Mouse (Mus musculus): ENCODE measurements at regions not wholly inside any gene's neighbourhood (a gene's known extent, or its start where the extent isn't known, plus 50 kb on each side); places are given as distances from the start of the nearest gene placed in this dataset.
"Not testable (repeated sequence)": the region's sequence is repeated elsewhere in the genome, so short reads cannot be mapped to it uniquely, and the experiment has no call there.

DNA sequence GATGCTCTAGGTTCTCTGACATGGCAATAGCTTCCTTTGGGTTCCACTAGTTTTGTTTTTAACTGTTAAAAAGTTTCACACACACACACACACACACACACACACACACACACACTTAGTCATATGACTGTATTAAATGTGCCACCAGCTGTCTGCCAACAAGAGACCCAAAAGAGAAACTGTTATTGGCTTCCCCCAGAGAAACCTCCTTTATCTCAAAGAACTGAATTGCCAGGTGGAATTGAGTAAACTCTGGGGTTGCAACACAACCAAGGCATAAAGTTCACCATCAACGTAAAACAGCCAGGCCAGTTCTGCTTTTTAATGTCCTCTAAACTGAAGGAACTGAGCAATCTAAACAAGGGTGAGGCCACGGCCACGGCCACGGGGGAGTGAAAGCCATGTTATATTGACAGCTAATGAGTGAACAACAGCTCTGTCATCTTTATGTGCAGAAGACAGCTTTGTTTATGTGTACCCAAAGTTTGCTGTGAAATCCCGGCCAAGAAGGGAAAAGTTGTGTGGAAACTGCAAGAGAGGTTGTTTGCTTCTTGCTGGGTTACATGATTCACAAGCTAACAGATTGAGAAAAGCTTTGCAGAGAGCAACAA lies 69.3 kb downstream of the Btg1 start:
- no peak for DNase-seq (ENCODE audit: extremely low spot score in 1 of 2, low spot score in 1 of 2)

DNA sequence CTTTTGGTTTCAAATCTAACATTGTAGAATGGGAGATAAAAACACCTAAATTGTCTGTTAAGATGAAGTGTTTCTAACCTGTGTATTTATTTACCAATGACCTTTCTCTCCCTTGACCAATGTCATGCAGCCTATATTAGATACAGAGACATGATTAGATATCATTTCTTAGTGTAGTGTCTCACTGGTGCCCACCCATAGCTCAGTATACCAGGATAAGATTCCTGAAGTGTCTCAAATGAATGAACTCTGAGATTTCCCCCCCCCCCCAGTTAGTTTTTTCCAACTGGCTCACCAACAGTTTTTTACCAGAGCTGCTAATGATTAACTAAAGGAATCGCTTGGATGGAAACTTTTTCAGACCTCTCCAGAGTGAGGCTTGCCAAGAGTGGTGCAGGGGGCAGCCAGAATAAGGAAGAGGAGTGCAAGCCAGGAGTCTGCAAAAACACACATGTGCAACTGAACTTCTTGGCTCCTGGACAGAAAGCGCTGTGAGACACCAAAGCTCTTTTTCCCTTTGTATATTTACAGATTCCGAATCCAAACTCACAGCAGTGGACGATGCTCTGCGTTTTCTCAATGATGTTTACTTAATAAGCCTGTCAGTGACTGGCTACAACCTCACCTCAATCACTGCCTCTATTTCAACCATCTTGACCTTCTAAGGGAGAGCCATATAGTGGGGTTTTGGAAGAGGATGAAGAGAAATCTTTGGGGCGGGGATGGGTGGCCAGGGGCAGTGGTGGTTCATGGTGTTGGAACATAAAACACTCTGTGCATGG lies 70.0 kb downstream of the Btg1 start:
- DNase-seq (ENCODE audit: extremely low spot score in 1 of 2, low spot score in 1 of 2): no peak

DNA sequence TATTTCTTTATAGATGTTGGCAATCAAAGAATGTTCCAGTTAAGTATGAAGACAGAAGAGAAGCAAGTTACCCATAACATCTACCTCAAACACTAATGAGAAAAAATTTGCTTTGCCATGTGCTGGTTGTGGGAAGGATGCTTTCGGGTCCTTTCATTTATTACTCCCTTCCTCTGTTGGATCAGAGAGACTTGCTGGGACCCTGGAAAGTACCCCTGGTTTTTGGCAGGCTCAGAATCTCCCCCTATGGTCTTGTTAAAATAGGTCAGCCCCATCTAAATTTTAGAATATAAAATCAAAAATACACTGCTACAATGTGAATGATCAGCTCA lies 70.6 kb downstream of the Btg1 start:
- no peak for DNase-seq (ENCODE audit: extremely low spot score in 1 of 2, low spot score in 1 of 2)

DNA sequence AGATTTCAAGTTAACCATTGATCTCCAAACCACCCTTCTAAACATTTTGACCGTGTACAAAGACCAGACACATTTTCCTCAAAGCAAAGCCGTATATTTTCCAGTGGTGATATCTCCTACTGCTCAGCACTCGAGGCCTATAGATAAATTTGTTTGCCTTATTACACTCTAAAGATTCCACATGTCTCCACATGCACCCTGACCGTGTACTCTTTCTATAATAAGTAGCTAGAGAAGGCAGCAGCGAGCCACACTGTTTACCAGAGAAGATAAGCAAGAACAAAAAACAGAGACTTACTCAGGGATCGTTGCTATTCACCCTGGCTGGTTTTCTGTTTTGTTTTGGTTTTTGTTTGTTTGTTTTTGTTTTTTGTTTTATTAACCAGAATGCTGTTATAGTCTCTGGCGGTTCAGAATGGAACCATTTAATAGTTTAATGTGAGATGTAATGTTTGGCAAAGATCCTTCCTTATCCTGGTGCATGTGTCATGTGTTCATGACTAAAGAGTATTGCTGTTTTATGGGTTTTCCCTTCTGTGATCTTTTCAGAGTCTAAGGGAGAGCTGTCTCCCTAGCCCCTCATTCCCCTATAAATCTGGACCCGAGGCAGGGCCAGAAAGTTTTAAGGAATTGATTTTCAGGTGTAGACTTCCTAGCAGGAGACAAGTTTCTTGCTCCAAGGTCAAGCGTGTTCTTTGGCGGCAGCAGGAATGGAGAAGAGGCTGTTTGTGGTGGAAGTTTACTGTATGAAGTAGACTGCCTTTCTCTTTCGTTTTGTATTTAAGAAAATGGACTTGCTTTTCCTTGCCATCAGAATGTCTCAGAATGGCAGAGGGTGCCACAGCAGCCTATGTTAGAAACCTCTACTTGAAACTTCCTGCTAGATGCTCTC lies 73.4 kb downstream of the Btg1 start:
- DNase-seq (ENCODE audit: extremely low spot score in 1 of 2, low spot score in 1 of 2): no peak

DNA sequence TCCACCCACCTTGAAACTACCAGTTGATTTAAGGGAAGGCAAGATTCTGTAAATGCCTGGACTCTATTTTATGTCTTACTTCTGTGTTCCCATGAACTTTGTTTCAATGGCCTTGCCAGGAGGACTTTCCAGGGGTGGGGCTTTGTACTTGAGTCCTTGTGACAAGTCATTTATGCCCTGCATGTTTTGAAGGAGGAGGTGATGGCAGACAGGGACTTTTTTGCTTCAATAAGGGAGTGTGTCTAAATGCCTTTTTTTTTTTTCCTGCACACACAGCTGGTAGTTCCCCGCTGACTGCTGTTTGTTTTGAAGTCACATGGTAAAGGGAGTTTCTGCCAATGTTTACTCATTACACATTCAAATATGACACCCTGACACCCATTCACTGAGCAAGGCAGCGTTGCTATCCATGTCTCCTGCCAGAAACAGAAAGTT lies 74.1 kb downstream of the Btg1 start:
- DNase-seq (ENCODE audit: extremely low spot score in 1 of 2, low spot score in 1 of 2): no peak

DNA sequence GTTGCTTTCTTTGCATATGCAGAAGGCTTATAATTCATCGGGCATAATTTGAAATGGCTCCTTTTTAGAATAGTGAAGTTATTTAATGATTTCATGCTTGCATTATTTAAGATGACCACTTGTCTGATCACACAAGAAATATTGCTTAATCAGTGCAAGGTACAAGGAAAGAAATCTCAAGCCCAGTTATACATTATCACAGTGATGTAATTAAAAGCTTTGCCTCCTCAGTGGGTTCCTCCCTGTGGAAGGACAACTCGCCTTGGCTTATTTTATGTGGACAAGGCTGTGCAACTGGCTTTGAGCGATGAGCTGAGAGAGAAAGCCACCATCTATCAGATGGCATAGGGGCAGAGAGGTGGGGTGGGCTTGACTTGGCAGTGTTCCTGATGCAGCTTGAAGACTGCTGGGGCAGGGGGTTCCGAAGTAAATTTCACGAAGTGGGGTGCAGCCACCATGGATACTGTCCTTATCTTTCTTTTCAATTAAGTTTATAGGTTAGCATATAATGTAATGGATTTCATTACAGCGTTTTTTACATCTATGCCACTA lies 74.6 kb downstream of the Btg1 start:
- no peak for DNase-seq (ENCODE audit: extremely low spot score in 1 of 2, low spot score in 1 of 2)

DNA sequence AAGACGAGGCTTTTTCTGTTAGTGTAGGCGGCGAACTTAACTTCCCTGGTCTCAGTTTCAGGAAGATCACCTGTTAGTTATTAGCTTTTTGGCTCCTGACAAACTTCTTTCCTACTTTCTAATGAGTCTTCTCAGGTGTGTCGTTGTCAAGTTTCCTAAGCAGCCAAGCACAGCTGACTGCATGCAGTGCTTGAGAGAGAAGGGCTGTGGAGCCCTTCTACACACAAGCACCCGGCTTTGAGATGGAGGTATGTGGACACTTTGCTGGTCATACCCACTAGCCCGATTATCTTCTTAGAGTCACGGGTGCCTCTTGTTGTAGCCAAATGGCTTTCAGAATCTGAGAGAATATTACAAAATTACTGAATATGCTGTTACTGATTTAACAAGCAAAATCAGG lies 76.0 kb downstream of the Btg1 start:
- no peak for DNase-seq (ENCODE audit: extremely low spot score in 1 of 2, low spot score in 1 of 2)

DNA sequence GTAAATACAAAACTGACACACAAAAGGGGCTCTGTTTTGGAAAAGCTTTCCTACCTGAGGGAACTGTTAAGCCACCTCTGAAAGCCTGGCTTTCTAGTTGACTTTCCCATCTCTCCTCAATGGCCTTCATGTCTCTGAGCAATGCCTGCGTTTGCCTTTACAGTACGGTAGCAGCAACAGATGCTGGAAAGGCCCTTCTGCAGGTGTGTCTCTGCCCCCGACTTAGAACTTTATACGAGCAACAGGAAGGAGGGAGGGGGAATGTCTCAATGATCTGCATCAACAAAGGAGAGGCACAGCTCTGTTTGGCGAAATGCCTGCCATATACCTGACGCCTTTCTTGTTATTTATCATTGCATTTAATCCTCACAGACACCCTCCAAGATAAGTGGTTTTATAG lies 77.0 kb downstream of the Btg1 start:
- DNase-seq (ENCODE audit: extremely low spot score in 1 of 2, low spot score in 1 of 2): no peak

DNA sequence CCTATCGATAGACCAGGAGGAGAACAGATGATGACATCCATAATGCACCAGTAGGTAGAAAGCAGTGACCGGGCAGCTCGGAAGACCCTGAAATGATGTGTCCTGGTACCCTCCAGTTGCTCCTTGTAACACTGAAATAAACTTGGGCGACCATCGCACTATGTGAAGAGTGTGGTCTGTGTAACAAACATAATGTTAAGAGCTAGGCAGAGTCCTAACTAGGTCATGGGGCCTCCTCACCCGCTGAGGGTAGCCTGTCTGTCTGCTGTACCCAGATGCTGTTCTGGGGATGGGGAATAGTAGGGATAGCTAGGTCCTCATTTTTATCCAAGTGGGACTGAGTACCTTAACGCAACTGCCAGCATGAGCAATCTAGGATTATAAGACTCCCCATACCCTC lies 79.8 kb downstream of the Btg1 start:
- DNase-seq (ENCODE audit: extremely low spot score in 1 of 2, low spot score in 1 of 2): no peak

DNA sequence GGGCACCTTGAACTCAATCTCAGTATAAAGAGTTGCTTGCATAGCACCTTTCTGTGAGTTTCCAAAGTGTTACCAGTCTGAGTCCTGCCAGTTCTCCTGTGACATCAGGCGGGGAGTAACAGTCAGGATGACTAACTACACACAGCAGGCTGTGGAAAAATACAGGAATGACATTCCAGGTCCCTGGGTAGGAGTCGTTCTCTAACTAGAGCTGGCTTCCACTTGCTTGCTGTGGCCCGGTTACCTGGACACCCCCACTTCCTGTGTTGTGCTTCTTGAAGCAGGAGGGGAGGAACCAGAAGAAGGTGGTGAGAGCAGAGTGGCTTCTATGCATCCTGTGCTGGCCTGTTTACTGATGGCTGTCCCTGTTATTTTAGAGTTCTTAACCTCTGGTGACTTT lies 81.0 kb downstream of the Btg1 start:
- DNase-seq (ENCODE audit: extremely low spot score in 1 of 2, low spot score in 1 of 2): no peak

DNA sequence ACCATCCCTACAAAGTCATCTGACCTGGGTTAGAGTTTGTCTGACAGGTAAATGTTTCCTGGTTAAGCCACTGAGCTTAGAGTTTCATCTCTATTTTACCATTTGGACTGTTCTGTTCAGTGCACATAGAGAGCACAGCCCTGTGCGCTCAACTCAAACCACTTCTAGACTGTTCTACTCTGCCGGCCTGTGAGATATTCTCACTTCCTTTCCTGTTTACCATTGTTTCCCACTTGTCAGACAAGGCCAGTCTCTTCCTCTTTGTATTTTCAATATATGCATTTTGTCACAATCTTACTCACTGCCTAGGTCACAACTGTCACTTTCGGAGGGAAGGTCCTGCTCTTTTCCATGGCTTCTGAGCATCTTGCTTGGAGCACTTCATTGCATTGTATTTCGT lies 89.8 kb downstream of the Btg1 start:
- no peak for DNase-seq (ENCODE audit: extremely low spot score in 1 of 2, low spot score in 1 of 2)

DNA sequence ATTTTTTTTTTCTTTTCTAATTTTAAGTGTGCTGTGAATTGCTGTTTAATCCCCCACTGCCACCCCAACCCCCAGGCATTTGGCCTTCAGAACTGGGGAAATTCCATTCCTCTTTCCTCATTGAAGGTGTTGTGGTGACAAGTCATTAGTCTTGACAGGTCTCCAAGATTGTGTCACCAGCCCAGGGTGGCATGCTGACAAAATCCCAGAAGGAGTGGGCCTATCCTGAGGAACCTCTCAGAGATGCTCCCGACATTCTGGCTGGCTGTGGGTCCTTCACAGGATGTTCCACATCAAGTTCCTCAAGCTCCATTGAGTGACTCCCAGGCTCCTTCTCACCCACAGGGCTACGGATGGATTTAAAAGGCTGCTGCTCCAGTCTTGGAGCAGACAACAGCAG lies 91.7 kb downstream of the Btg1 start:
- no peak for DNase-seq (ENCODE audit: extremely low spot score in 1 of 2, low spot score in 1 of 2)

DNA sequence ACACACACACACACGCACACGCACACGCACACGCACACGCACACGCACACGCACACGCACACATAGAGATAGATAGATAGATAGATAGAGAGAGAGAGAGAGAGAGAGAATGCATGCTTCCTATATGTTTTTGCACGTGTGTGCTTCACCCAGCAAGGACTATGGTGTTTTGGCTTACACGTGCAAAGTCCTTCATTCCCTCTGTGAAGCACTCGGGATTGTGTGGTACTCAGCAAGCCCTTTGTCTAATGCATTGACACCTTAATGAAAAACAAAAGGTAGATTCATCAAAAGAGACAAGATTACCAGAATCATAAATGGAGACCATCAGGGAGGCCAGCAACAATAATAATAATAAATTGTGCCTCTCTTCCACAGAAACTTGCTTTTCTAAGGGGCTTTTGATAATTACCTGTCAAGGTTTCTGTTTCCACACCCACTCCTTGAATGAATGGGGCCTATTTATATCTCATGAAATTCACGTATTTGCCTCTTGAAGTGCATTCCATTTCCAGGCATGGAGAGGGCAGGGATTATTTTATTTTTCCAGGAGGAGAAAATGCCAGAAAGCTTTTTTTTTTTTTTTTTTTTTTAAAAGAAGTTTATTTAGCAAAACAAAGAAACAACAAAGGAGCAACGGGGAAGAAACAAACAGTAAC lies 93.0 kb downstream of the Btg1 start:
- no peak for DNase-seq (ENCODE audit: extremely low spot score in 1 of 2, low spot score in 1 of 2)

DNA sequence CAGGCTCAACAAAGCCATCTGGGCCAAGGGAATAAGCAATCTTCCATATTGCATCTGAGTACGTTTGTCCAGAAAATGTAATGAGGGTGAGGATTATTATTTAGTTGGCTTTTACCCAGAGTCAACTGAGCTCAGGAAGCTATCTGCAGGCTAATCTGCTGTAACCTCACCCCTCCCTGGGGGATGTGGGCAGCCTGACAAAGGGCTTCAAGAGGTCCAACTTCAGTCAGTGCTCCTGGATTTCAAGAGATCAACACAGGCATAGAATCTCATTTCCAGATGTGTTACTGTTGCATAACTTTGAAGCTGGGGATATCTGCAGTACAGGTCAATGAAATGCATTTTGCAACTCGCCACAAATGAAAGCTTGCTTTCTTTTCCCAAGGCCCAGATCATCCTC lies 95.2 kb downstream of the Btg1 start:
- DNase-seq (ENCODE audit: extremely low spot score in 1 of 2, low spot score in 1 of 2): no peak

DNA sequence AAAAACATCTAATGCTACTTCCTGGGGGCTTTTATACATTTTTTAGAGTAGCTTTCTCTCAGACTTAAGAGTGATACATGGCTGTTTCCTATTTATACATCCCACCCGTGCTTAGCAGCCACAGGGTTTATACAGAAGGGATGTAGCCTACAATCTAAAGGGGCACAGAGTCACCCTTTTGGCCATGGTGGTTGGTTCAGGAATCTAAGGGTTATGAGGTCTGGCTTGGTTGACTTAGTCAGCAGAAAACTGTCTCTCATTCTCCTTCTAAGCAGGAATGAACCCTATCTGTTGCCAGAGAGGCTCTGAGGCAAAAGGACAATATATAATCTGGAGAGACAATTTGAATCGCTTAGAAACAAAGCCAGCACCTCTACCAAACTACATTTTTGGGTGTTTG lies 97.9 kb downstream of the Btg1 start:
- DNase-seq (ENCODE audit: extremely low spot score in 1 of 2, low spot score in 1 of 2): no peak

DNA sequence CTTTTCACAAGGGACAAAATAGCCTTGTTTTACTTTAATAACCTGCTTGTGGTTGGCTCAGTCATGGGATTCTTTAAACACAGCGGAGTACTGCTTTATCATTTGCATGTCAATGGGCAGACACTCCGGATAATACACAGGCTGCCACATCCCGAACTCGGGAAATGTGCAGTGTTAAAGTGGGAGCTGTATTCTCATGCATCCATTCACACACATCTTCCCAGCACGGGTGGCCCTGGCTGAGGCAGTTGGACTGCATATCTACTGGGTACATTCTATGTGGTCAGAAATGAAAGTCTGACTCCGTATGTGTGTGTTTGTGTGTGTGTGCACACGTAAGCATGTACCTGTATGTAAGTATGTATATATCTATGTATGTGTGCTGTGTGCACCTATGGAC lies 100.5 kb downstream of the Btg1 start:
- no peak for DNase-seq (ENCODE audit: extremely low spot score in 1 of 2, low spot score in 1 of 2)

DNA sequence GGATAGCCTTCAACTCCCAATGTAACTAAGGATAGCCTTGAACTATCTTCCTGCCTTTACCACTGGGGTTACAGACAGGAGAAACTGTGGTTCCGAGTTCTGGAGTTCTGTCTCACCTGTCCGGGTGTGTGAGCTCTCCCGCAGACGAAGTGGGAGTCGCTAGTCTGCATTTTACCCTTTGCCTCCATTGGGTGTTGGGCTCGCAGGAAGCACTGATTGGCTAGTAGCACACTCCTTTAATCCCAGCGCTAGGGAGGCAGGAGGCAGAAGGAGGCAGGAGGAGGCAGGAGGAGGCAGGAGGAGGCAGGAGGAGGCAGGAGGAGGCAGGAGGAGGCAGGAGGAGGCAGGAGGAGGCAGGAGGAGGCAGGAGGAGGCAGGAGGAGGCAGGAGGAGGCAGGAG lies 101.9 kb downstream of the Btg1 start:
- not testable (repeated sequence) for DNase-seq (ENCODE audit: extremely low spot score in 1 of 2, low spot score in 1 of 2)

DNA sequence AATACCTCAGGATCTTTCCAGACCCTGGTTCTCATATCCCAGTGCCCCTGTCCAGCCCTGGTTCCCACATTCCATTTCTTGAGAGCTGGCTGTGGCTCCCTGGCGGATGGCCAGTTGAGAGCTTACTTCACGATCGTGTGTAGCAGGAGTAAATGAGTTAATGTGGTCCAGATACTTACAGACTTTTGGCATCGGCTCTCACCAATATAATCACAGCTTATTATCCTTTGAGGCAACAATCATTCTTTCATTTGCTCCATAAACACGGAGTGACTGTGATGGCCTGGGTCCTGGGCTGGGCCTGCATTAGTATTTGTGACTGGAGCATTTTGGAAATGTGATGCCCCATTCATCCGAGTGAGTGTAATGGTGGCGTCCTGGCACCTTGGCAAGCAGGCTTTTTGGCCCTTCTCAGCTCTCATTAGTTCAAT lies 103.5 kb downstream of the Btg1 start:
- peak in 1 of 2 experiments; percentile 13 for DNase-seq (ENCODE audit: extremely low spot score in 1 of 2, low spot score in 1 of 2)

DNA sequence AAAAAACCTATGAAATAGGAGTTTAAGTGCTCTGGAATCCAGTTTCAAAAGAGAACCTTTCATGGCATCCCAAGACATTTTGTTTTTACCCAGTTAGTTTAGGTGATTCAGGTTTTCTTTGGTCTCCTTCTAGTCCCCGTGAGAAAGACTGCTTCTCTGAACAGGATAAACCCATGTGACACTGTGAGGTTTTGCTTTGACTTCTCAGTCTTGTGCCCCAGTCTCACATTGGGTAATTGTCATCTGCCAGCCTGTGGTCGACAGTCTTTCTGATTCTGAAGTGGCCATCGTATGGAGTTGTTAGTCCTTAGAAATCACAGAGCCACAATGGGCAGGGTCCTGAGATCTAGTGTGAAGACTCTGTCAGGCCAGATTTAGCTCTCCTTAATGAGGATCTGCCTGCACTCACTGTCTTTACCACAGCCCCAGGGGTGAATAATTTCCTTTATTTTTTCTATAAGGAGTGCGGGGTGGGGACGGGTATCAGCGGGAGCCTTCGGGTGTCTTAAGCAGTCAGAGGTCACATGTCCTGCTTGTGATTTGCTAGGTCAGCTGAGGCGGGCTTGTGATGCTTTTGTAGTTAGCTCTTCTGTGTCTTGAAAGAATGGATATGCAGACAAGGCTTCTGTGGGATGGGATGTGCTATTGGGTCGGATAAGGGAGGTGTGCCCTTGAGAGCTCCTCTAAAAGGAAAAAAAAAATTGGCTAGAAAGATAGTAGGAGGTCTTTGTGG lies 104.3 kb downstream of the Btg1 start:
- DNase-seq (ENCODE audit: extremely low spot score in 1 of 2, low spot score in 1 of 2): no peak

DNA sequence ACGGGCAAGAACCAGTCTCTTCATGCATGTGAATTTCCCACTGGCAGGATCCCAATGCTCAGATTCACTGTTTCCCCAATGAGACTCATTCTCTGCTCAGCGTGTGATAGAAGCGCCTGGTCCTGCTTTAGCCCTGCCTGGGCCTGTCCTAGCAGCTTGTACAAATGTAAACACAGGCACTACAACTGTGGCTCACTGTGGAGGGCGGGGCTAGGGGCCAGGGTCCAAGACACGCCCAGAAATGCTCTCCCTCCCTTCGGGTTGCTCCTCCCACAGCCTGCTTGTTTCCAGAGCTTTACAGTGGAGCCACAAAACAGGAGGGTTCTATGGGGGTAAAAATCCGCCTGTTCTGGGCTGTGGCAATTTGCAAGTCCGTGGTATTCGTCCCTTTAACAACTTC lies 105.7 kb downstream of the Btg1 start:
- no peak for DNase-seq (ENCODE audit: extremely low spot score in 1 of 2, low spot score in 1 of 2)

All from layer of hippocampus, postnatal 25 days (tissue).